Mouse (Mus musculus) liver, embryonic 14.5 days (tissue): Measurements from ENCODE around the gene Ppfia2.

Experiments
- CTCF ChIP-seq: IDR thresholded peaks from 2 replicates; pipeline ENCODE4 v1.5.1; 2016; ENCODE audit warnings: antibody characterized with exemption, low read depth, control low read depth
- EP300 ChIP-seq: IDR thresholded peaks from 2 replicates; pipeline ENCODE4 v1.6.1; 2016; ENCODE audit warnings: antibody characterized with exemption, low read depth

- TF ChIP-seq CTCF: no peak
- no peak for TF ChIP-seq EP300
These were observed 95.9 kb downstream of the Ppfia2 start for GRCm38 (mm10) chr10:106566036-106566435.
